Mouse (Mus musculus) gastrocnemius, postnatal 14 days (tissue): ENCODE data around the gene Tmprss15. TPM values are rescaled to one million over a fixed set of nuclear protein-coding genes. Genes with fewer than 3 reads are reported as not detected.

ENCODE experiments used
- DNase-seq: peaks from one replicate; pipeline ENCODE4 v3.0.0; 2021; ENCODE audit warnings: mixed read lengths
- intact Hi-C: fragments of 180-260 bp; cut with DNase I; formaldehyde crosslinking; loops from one replicate; pipeline ENCODE4 v1.15.1; 2025; ENCODE audit warnings: low total_unique reads
- total RNA-seq, 2 experiments: library from RNA; stranded (reverse); gene quantifications; 2 replicates each; pipeline ENCODE4 v1.2.3; 2021

The Tmprss15 gene
- total RNA-seq, 2 experiments from 2014 or later, result not detected

DNA sequence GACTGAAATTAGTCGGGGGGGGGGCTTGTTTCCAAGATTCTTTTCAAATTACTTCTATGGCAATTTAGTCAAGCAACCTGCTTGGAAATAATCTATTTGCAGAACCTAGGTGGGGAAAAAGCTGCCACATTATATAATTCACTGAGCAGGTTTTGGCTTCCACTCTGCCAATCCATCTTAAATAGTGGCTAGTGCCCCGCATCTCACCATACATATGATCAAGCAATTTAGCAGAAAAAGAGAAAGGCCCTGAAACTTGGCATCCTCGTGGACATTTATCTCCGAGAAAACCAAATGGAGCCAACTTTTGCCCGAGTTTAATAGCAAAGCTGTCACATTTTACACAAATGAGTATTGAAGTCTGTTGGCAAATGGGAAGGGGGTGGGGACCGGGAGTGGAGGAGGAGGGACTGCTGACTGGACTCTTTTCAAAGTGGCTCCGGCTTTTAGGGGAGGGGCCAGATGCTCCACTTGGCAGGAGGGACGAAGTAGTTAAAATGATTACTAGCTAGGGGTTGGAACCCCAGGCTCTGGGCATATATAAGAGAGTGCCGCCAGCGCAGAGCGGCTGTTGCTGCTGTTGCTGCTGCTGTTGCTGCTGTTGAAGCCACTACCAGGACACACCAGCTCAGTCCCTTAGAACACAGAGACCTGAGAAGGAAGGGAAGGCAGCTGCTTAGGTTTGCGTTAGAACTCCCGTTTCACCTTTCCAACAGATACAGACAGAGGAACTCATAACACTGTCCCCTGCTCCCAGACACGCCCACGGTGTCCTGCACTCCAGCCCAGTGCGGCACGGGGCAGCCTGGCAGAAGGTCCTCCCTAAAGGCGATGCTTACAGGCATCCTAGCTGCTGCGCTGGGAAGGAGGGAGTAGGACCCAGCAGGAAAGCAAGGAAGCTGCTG lies 160.3 kb downstream of the Tmprss15 start, which contains the start of gene Chodl:
Gene Chodl, plus strand, starts transcription at position 567 of the 905 bp plus-strand sequence.
- peak; percentile 23 for DNase-seq
- intact Hi-C loops, result no loop called here

GRCm38 (mm10) chr16:78922644-78923043 lies 168.3 kb downstream of the Tmprss15 start:
- intact Hi-C loops, result no loop called here
- DNase-seq, result no peak

Other genes with a start within 250 kb of the Tmprss15 start
- 10 to 100 TPM; 16.7 to 23.1 TPM for gene Chodl, start 160.1 kb downstream of the Tmprss15 start, total RNA-seq